Mouse (Mus musculus): Measurements from ENCODE around the gene Gpsm3.
"Not testable (repeated sequence)": the region's sequence is repeated elsewhere in the genome, so short reads cannot be mapped to it uniquely, and the experiment has no call there.

Gpsm3 gene

GRCm38 (mm10) chr17:34589681-34590101 lies at the start of gene Gpsm3:
Gene Gpsm3, plus strand, starts transcription at chr17:34589806.
- DNase-seq (ENCODE audit: low read depth, low spot score) = peak; percentile 42

GRCm38 (mm10) chr17:34543567-34543966 lies 46.0 kb upstream of the Gpsm3 start:
- not testable (repeated sequence) for DNase-seq (ENCODE audit: low read depth, low spot score)

GRCm38 (mm10) chr17:34546797-34547196 lies 42.8 kb upstream of the Gpsm3 start:
- DNase-seq (ENCODE audit: low read depth, low spot score) = no peak

- DNase-seq (ENCODE audit: low read depth, low spot score) = no peak
Measured at GRCm38 (mm10) chr17:34547601-34548000, 42.0 kb upstream of the Gpsm3 start.

- no peak for DNase-seq (ENCODE audit: low read depth, low spot score)
Measured at GRCm38 (mm10) chr17:34549156-34549555, 40.5 kb upstream of the Gpsm3 start.

GRCm38 (mm10) chr17:34549843-34550242 lies 39.8 kb upstream of the Gpsm3 start:
- DNase-seq (ENCODE audit: low read depth, low spot score) = no peak

GRCm38 (mm10) chr17:34555483-34555882 lies 34.1 kb upstream of the Gpsm3 start:
- DNase-seq (ENCODE audit: low read depth, low spot score) = peak; percentile 76

- no peak for DNase-seq (ENCODE audit: low read depth, low spot score)
Measured at GRCm38 (mm10) chr17:34556406-34556805, 33.2 kb upstream of the Gpsm3 start.

- DNase-seq (ENCODE audit: low read depth, low spot score) = no peak
Measured at GRCm38 (mm10) chr17:34557411-34557810, 32.2 kb upstream of the Gpsm3 start.

- DNase-seq (ENCODE audit: low read depth, low spot score) = no peak
Measured at GRCm38 (mm10) chr17:34559116-34559515, 30.5 kb upstream of the Gpsm3 start.

- peak; percentile 74 for DNase-seq (ENCODE audit: low read depth, low spot score)
Measured at GRCm38 (mm10) chr17:34559895-34560294, 29.7 kb upstream of the Gpsm3 start.

- peak; percentile 30 for DNase-seq (ENCODE audit: low read depth, low spot score)
Measured at GRCm38 (mm10) chr17:34560438-34560837, 29.2 kb upstream of the Gpsm3 start.

- peak; percentile 48 for DNase-seq (ENCODE audit: low read depth, low spot score)
Measured at GRCm38 (mm10) chr17:34561200-34561599, 28.4 kb upstream of the Gpsm3 start.

- peak; percentile 75 for DNase-seq (ENCODE audit: low read depth, low spot score)
Measured at GRCm38 (mm10) chr17:34562595-34562994, 27.0 kb upstream of the Gpsm3 start.

- DNase-seq (ENCODE audit: low read depth, low spot score) = no peak
Measured at GRCm38 (mm10) chr17:34563354-34563753, 26.3 kb upstream of the Gpsm3 start.

- DNase-seq (ENCODE audit: low read depth, low spot score) = peak; percentile 93
Measured at GRCm38 (mm10) chr17:34564003-34564421, 25.6 kb upstream of the Gpsm3 start, which contains the start of gene Notch4. Gene Notch4, plus strand, starts transcription at chr17:34564268.

GRCm38 (mm10) chr17:34564796-34565195 lies 24.8 kb upstream of the Gpsm3 start:
- no peak for DNase-seq (ENCODE audit: low read depth, low spot score)

GRCm38 (mm10) chr17:34567311-34567710 lies 22.3 kb upstream of the Gpsm3 start:
- DNase-seq (ENCODE audit: low read depth, low spot score) = no peak

GRCm38 (mm10) chr17:34568421-34568820 lies 21.2 kb upstream of the Gpsm3 start:
- no peak for DNase-seq (ENCODE audit: low read depth, low spot score)

- DNase-seq (ENCODE audit: low read depth, low spot score) = no peak
Measured at GRCm38 (mm10) chr17:34569919-34570318, 19.7 kb upstream of the Gpsm3 start.

GRCm38 (mm10) chr17:34571875-34572274 lies 17.7 kb upstream of the Gpsm3 start:
- peak; percentile 62 for DNase-seq (ENCODE audit: low read depth, low spot score)

GRCm38 (mm10) chr17:34572361-34572760 lies 17.2 kb upstream of the Gpsm3 start:
- DNase-seq (ENCODE audit: low read depth, low spot score) = peak; percentile 84

GRCm38 (mm10) chr17:34576577-34576976 lies 13.0 kb upstream of the Gpsm3 start:
- no peak for DNase-seq (ENCODE audit: low read depth, low spot score)

- DNase-seq (ENCODE audit: low read depth, low spot score) = no peak
Measured at GRCm38 (mm10) chr17:34578070-34578469, 11.5 kb upstream of the Gpsm3 start.
